Mouse (Mus musculus): ENCODE measurements around the gene 2010003K11Rik.

The 2010003K11Rik gene

DNA sequence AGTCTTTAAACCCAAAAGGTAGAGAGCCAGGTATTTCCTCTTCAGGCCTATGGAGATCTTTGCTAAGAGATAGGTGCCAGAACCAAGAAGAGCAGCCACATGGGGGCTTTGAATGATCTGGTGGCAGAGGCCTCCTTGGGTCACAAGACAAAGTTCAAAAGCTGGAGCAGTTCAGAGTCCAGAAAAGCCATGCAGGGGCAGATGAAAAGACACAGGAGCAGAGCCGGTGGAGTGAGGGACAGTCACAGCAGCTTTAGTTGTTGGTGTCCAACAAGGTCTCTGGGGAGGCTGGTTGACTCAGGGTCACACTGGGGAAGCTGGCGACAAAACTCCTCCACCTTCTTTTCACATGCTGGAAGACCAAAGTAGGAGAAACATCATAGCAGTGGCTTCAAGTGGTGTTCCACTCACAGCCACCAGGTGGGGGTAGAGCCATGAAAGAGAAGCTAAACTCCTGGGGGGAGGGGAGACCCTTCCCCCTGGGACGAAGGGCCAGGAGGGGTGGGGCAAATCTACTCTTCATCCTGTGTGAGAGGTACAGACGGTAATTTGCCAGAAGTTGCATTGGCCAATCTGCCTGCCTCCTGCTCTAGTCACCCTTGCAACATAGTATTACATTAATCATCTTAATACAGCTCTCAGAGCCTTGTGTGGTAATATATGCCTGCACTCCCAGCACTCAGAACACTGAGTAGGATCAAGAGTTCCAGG is 965 bp downstream of the 2010003K11Rik start:
- CTCF ChIA-PET, result interaction anchor here (0.6 kb wide), 1 partner anchor 57 kb away, joined by 6 read pairs; no protein-coding TSS in a partner anchor

DNA sequence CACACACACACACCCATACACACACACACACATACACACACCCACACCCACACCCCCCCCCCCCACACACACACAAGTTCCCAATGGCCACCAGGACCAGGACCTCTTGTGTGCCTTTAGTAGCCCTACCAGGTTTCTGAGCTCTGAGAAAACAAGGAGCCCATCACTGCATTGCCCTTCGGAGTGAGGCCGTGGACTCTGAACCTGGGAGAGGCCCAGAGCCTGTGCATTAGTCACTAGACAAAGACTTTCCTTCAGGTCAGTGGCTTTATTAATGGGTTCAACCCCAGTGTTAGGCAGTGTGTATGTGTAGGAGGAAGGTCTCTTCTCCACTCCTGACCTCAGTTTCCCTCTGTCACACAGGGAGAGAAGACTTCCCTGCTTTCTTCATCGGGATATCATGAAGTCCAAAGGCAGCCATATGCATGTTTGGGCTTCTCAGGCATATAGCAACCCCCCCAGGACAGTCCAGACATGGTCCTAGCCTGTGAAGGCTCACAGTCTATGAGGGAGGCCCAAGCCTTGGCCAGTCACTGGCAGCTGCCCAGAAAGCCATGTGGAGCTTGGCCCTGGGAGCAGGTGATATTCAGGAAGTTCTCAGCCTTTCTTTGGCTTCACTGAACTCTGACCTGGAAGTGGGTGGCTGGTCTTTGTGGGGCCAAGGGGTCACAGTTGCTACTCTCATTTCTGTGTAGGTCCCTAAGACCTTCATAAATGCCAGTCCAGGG is 1.7 kb downstream of the 2010003K11Rik start:
- CTCF ChIA-PET, result no interaction called here

DNA sequence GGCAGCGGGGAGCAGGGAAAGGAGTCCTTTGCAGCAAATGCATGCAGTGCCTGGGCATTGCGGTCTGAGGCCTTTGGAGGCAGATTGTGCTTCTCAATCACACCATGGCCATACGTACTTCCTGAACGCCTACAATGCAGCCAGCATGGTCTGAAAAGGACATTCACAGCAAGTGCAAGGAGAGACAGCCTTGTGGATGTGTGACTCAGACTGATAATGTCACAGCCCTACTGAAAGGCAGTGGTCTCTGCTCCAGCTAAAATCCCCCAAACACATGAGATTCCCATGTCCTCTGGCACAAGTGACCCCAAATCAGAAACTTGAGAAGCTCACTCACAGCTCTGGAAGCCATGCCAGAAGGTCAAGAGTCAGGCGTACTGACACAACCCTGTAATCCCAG is 2.6 kb downstream of the 2010003K11Rik start:
- CTCF ChIA-PET, result no interaction called here

DNA sequence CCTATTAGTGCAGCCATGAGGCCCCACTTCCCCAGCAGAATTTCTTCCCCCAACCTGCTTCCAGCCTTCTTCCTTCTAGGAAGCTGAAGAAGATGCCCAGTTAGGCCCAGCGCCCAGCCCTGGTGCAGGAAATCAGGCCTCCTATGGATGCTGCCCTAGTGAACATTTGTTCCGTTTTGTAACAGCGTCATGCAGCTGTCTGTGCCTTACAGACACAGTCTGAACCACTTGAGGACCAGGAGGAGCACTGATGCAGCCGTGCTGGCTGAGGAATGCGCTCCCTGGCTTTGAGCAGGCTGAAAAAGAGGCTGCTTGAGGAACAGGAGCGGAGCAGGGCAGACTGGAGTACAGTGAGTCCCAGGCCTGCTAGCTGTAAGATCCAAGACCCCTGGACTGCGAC is 3.7 kb downstream of the 2010003K11Rik start:
- CTCF ChIA-PET, result no interaction called here

DNA sequence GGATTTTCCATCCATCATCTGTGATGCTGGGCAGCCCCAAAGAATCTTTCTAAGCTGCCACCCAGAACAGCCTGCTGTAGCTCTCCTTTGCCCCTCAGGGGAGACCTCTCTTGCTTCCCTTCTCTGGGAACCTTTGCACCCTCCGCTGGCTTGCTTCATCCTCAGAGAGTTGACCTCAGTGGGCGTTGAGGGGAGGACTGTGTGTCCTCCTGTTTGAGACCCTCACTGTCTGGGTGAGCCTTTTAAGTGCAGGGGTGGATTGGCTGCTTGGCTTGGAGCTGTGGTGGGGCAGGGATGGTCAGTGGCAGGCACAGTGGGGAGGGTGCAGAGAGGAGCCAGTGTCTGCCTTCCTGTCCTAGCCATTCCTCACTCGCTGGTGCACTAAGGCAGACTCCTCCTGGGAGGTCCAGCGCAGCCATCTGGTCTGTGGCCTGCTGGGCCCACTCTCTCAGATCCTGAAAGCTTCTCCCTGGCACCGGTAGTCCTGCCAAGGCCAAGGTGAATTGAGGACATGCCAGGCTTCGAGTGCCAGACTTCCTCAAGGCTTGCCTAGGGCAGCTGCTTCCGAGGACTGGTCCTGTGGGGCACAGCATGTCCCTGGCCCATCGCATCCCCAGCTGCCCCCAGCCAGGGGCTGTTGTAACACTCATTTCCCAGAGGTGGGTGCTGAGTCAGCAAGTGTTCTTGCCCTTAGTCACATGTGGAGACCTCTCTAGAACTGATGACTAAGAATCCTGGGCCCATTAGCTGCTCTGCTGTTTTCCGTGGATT is 5.7 kb downstream of the 2010003K11Rik start:
- CTCF ChIA-PET, result interaction anchor here (0.7 kb wide), 1 partner anchor 164 kb away, joined by 3 read pairs; no protein-coding TSS in a partner anchor

DNA sequence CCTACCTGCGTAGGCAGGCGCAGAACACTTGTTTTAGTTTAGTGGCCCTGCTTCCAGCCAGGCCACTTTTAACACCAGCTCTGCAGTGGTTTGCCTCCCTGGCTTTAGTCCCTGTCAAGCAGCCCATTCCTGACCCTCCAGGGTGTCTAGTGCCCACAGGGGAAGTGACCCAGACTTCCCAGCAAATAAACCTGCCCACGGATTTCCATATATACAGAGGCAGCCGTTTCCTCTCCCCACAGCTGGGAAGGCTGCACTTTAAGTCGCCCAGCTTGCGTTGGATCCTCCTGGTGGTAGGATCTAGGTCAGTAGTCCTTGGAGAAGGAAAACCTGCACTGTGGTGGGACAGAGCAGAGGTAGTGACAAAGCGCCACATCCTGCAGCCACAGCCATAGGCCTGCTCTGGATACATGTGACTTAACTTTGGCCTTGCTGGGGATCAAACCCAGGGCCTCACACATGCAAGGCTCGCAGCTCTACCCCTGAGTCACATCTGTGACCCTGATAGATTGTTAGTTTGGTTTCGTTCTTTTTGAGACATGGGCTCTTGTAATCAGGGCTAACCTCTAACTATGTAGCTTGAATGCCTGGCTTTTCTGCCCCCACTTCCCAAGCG is 7.2 kb downstream of the 2010003K11Rik start:
- CTCF ChIA-PET, result interaction anchor here (0.7 kb wide), 1 partner anchor 42 kb away, joined by 3 read pairs; no protein-coding TSS in a partner anchor

DNA sequence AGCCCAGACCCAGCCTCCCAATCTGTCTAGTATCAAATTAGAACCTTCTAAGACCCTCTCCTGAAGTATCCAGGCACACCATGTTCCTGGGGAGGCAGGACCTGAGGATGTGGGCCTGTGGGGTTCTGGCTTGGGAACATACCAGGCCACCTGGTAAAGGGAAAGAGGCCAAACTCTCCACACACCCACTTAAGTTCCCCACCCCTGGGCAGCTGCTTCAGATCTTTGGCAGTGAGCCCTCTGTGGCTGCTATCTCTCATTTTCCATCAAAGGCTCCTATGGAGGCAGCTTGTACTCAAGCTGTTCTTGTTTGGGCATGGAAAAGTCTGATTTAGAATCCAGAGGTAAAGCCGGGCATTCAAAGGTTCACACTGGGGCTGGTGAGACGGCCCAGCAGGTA is 10.5 kb downstream of the 2010003K11Rik start:
- CTCF ChIA-PET, result no interaction called here

DNA sequence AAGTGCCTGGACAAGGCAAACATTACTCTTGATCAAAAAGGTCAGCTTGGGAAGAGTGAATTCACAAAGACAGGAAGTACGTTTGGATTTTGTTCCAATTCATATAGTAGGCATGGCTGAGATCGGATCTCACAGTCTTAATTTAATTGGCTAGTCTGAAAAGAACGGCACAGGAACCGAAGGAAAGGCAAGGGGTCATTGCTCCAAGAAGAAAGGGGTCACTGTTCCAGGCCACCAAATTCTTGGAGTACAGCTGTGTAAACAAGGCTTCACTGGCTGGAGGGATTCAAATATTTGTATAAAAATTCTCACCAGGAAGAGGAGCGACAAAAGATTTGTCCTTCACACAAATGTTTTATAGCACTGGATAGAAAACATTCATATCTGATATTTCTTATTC is 13.4 kb downstream of the 2010003K11Rik start:
- CTCF ChIA-PET, result no interaction called here

DNA sequence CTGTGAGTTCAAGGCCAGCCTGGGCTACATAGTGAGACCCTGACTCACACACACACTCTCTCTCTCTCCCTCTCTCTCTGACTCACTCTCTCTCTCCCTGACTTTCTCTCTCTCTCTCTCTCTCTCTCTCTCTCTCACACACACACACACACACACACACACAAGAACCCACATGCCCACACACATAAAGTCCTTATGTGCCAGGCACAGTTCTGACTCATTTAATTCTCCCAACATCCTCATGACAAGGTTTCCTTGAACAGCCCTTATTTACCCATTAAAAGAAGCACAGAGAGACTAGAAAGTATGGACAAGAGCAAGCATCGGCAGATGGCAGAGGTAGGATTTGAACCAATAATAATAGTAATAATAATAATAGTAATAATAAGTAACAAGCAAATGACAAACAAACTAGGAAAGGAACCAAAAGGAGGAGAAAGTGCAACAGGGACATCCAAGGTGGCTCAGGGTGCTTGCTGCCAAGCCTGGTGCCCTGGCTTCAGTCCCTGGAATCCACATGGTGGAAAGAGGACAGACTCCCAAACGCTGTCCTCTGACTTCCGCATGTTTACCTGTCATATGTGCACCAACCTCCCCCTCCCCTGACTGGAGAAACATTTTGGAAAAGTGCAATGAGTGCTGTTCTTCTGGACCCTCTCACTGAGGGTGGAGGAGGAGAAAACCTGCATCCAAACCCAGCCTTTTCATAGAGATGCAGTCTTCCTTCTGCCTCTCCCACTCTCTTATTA is 16.1 kb downstream of the 2010003K11Rik start:
- CTCF ChIA-PET, result no interaction called here

DNA sequence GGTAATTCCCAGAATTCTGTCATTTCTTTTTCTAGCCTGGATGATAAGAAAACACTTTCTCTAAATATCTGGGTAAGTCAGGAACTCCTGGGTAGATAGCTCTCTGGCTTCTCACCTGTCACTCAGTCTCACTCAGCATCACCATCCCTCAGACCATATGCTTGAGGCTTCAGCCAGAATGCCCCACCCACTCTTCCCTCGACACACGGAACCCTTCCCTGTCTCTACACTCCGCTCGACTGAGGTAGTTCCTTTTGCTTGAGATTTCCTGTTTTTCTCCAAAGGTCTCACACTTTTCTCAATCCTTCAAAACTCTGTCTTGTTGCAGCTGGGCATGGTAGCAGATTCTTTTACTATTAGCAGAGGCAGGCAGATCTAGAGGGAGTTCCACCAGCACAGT is 17.1 kb downstream of the 2010003K11Rik start:
- CTCF ChIA-PET, result no interaction called here

DNA sequence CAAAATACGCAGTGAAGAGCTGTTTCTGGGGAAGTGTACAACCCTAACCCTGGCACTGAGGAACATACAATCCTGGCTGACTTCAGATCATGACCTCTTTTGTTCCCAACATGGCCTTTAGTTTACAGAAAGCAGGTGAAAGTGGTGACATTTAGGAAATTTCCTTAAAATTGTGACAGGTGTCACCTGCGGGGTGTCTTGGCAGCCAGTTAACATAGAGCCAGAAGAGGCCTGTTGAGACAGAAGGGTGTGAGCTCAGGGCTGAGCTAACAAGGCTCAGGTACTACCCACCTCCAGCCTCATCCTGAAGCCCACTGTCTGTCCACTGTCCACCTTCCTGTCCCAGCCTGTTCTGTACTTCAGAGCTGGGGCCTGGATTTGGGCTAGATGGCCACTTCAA is 18.3 kb downstream of the 2010003K11Rik start:
- CTCF ChIA-PET, result no interaction called here

DNA sequence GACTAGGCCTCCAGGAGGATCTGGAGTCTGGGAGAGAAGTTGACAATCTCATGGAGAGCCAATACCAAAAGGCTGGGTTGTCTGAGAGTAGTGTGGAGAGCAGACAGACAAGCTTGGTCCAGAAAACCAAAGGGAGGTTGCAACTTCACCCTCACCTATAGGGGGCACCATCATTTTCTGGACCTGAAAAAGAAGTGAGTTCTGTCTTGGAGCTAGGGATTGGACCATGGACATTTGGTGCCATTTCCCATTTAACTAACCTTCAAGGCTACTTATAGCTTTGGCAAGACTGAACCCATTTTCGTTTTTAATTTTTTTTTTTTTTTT is 20.2 kb downstream of the 2010003K11Rik start:
- CTCF ChIA-PET, result no interaction called here

DNA sequence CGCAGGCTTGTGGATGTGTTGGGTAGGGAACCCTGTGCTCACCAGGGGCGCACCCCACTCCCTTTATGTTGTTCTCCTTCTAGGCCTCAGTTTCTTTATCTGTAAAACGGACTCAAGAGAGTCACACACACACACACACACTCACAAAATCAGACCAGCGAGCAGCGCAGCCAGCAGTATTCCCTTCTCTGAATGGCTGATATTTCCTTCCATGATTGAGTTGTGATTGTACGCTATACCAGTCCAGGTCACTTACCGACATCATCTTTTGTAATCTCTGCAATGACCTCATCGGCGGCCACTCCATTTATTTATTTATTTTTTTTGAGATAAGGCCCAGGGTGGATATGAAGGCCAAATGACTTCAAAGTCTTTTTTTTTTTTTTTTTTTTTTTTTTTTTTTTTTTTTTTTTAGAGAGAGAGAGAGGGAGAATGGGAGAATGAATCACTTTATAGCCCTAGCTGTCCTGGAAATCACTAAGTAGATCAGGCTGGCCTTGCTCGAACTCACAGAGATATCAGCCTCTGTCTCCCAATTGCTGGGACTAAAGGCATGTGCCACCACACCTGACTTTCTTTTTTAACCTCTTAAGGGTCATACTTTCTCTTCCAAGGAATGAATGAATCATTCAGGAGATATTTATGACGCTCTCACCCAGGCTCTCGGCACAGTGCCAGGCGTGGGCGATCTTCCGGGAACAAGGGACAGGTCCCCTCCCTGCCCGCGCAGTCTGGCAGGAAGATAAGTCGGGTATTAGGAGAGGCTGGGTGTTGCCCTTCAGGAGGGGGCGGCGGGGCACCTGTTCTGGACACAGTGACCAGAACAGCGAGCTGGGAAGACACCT is 20.8 kb downstream of the 2010003K11Rik start, which contains the start of gene Syt12:
Syt12 (minus strand) TSS at position 103 of the 845 bp plus-strand sequence.
- CTCF ChIA-PET, result no interaction called here

DNA sequence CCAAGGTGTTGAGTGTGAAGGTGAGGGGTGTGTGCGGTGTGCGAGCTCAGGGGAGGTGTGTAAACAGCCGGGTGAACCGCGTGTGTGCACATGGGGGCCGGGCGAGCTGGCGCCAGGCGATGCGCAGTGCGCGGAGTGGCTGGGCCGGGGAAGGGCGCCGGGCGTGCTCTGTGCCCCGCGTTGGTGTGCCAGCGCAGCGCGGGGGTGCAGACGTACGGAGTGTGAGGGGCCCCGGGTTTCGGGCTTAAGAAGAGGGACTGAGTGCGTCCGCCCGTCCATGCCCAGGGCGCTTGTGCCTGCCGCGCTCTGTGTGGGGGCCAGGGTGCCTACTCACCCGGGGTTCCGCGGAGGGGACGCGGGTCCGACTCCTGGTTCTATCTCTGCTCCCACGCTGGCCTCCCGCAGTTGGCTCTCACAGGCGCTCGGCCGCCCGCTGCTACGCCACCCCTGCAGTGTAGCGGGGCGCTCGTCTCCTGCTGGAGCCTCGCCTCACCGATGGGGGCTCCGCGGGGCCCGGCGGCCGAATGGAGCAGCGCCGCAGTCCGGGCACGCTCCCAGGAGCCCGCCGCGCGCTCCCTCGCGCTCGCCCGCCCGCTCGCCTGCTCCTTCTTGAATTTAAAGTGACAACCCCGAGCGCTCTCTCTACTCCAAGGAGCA is 21.7 kb downstream of the 2010003K11Rik start:
- CTCF ChIA-PET, result no interaction called here

DNA sequence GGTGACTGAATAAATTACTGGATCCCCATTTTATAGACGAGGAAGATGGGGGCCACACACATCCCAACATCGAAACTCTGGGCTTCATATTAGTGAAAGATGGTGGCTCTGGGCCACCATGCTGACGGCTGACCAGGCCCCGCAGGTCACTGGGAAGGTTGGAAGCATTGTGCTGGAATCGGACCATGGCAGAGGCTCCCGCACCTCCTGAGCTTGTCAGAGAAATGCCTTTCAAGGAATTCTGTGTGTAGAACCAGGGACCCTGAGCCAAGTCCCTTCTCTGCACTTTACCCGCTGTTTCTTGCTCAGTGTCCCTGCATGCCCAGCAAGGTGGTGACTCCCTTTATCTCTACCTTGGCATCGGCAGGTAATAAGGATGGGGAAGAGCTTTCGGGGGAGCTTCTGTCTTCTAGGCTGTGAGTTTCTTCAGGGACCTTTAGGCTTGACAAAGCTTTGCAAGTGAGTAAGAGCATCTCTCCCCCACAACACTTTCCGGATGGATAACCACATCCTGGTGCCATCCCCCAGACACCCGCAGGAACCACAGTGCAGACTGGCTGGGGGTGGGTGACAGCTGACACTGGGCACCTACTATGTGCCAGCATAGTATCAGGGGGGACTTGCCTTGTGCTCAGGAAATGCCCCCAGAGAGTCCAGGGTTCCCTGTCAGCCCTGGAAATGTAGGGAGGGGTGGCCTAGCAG is 23.0 kb downstream of the 2010003K11Rik start:
- CTCF ChIA-PET, result interaction anchor here (0.6 kb wide), 2 partner anchors 10 to 80 kb away, joined by 4 to 5 read pairs; no protein-coding TSS in a partner anchor

DNA sequence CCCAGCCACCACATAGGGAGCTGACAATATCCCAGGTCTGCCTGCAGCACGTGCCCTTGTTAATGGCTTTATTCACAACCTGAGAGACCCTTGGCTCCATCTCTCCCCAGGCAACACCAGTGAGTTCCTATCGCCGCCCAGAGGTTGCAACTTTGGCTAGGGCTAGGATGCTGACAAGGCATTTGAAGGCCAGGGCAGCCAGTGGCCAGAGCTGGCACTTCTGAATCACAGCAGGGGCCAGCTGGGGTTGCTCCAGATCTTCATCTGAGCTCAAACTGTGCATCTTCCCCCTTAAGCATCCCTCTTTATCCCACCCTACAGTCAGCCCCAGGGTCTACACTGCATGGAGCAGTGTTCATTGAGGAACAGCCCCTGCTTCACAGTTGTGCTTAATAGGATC is 23.6 kb downstream of the 2010003K11Rik start:
- CTCF ChIA-PET, result no interaction called here

DNA sequence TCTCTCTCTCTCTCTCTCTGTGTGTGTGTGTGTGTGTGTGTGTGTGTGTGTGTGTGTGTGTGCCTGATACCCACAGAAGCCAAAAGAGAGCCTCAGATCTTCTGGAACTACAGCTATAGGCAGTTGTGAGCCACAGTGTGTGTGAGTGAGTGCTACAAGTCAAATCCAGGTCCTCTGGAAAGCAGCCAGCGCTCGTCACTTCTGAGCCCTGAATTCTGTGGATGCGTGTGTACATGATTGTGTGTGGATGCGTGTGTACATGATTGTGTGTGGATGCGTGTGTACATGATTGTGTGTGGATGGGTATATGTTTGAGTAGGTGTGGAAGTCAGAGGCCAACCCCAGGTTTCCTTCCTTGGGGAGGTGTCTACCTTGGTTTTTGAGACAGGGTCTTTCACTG is 24.8 kb downstream of the 2010003K11Rik start:
- CTCF ChIA-PET, result no interaction called here

DNA sequence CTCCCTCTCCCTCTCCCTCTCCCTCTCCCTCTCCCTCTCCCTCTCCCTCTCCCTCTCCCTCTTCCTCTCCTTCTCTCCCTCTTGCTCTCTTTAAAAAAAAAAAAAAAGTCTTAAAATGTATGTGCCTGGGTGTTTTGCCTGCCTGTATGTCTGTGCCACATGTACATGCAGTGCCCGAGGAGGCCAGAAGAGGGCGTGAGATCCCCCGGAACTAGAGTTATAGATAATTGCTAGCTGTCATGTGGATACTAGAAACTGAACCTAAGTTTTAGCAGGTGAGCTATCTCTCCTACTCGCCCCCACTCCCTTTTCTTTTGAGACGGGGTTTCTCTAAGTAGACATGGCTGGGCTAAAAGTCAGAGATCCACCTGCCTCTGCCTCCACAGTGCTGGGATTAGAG is 30.0 kb downstream of the 2010003K11Rik start:
- CTCF ChIA-PET, result no interaction called here

DNA sequence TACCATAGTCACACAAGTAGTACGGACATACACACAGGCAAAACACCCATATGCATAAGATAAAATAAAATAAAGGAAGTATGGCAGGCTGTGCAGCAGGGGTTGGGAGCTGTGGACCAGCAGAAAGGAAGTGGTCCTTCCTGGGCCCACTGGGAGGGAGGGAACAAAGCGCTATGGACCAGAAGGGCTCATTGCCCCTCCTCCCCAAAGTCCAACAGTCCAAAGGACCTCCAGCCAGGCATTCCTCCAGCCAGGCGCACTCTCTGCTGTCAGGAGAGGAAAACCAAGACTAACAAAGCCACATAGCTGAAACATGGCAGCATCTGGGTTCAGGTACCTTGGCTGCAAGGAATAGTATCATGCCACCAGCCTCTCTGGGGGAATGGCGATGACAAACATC is 33.7 kb downstream of the 2010003K11Rik start:
- CTCF ChIA-PET, result no interaction called here

Data from spleen, embryonic (tissue).